Mouse (Mus musculus) Patski (cell line): ENCODE measurements at regions not wholly inside any gene's neighbourhood (a gene's known extent, or its start where the extent isn't known, plus 50 kb on each side); places are given as distances from the start of the nearest gene placed in this dataset.

Source experiments
- ATAC-seq: fragments of 100-300 bp; one replicate; pipeline ENCODE4 v1.8.0; 2021
- CTCF ChIA-PET: fragments of 350-600 bp; sonication (Branson Sonifier 250); formaldehyde crosslinking; loops from one replicate; lab custom pipeline; 2022; ENCODE audit warnings: inconsistent platforms; lab: Charles Lee
- POLR2A ChIA-PET: fragments of 350-600 bp; sonication (Branson Sonifier 250); formaldehyde crosslinking; loops from one replicate; lab custom pipeline; 2022; ENCODE audit warnings: antibody characterized with exemption, inconsistent platforms; lab: Charles Lee
- DNase-seq: peaks from one replicate; pipeline ENCODE4 v3.0.0-alpha.2; 2011; ENCODE audit warnings: low read depth, low spot score
- H3K27me3 ChIP-seq: fragments of 371-371 bp; one replicate; pipeline ENCODE4 v1.5.1; 2021
- CTCF ChIP-seq: fragments of 100-300 bp; IDR thresholded peaks from one replicate; pipeline ENCODE4 v1.5.1; 2021
- in situ Hi-C: fragments of 300-500 bp; cut with MboI; formaldehyde crosslinking; loops from 3 replicates; pipeline ENCODE4 v1.11.1; 2018; ENCODE audit warnings: low pct_unique_long_range_greater_than_20kb, mixed read lengths

GRCm38 (mm10) chr3:50609341-50610012, 166.1 kb upstream of the Slc7a11 start:
- TF ChIP-seq CTCF: no peak
- DNase-seq (peak; percentile 35), ATAC-seq (peak; percentile 79)
- in situ Hi-C loops: no loop called here
- ChIA-PET POLR2A (no interaction called here), CTCF (interaction anchor here (1.4 kb wide), 1 partner anchor 30 kb away, joined by 3 read pairs; no protein-coding TSS in a partner anchor)
- H3K27me3 ChIP-seq: peaks cover 5% of the 10 kb centered on the region

DNA sequence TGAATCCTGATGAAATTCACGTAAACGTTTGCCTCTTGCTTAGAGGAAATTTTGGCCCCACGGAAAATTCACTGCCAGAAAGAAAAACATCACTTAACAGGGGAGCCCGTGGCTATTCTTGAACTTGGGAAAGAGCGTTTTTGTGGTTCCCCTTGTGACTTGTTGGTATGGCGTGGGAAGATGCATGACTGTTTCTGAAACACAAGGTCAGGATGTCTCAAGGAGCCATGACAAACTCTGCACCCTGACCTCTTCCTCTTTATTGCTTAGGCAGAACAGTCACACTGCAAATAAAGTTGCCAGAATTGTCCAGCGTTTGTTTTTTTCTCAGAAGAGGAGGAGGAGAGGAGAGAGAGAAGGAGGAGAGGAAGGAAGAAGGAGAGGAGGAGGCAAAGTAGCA, 164.3 kb upstream of the Slc7a11 start:
- POLR2A ChIA-PET: no interaction called here
- ATAC-seq: no peak

DNA sequence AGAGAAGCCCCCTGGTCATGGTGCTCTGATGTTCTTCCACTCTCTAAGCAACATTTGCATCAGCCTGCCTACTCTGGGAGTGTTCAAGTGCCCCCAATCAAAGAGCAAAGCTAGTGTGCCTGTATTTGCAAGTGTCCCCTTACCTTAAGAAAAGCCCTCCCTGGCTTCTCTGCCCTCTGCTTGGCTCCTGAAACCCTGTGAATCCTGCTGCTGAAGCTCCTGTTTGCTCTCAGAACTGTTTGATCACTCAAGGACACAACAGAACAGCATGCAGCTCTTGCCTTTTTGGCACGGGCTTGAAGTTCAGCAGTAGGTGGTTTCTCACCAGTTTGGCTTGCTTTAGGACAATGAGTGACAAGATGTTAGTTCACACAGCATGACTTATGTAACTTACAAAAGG, 163.6 kb upstream of the Slc7a11 start:
- ChIA-PET CTCF (interaction anchor here (1.0 to 1.3 kb wide), 3 partner anchors 11 to 20 kb away, joined by 3 to 4 read pairs (median 3); no protein-coding TSS in a partner anchor), POLR2A (no interaction called here)
- no peak for ATAC-seq
- TF ChIP-seq CTCF: no peak
- no peak for DNase-seq
- no peaks in the 10 kb centered on the region for H3K27me3 ChIP-seq
- in situ Hi-C loops: no loop called here

More for the DNA sequence above, 164.3 kb upstream of the Slc7a11 start:
- peaks cover 3% of the 10 kb centered on the region for H3K27me3 ChIP-seq
- no peak for TF ChIP-seq CTCF
- CTCF ChIA-PET: interaction anchor here (1.0 to 1.4 kb wide), 4 partner anchors 11 to 28 kb away, joined by 3 to 4 read pairs (median 3); no protein-coding TSS in a partner anchor
- in situ Hi-C loops: no loop called here
- no peak for DNase-seq

GRCm38 (mm10) chr3:50605750-50606149, 162.3 kb upstream of the Slc7a11 start:
- no peak for TF ChIP-seq CTCF
- ATAC-seq (no peak), DNase-seq (no peak)
- H3K27me3 ChIP-seq: no peaks in the 10 kb centered on the region
- CTCF ChIA-PET: interaction anchor here (1.2 to 1.6 kb wide), 3 partner anchors 9 to 12 kb away, joined by 3 to 5 read pairs (median 3); no protein-coding TSS in a partner anchor
- in situ Hi-C loops: no loop called here
- POLR2A ChIA-PET: no interaction called here

DNA sequence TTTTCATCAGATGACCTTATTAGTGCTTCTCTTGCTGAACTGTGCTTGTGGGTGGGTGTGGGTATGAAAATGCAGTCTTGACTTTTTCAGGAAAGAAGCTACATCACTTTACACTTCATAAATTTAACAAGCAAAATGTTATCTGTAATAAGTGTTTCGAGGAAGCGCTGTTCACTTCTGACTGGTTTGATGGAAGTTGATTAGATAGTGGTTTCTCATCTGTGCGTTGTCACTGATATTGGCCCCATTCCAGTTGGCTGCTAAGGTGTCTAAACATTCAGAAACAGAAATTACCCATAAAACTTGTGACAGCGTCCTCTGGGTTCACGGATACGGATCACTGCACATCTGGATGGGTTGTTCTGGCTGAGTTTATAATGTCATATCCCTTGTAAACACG, 159.8 kb upstream of the Slc7a11 start:
- ATAC-seq (no peak), DNase-seq (no peak)
- no peaks in the 10 kb centered on the region for H3K27me3 ChIP-seq
- ChIA-PET CTCF (interaction anchor here (0.9 to 1.5 kb wide), 2 partner anchors 10 to 18 kb away, joined by 3 read pairs; no protein-coding TSS in a partner anchor), POLR2A (no interaction called here)
- TF ChIP-seq CTCF: no peak
- in situ Hi-C loops: no loop called here

GRCm38 (mm10) chr3:50595732-50596131, 152.3 kb upstream of the Slc7a11 start:
- ATAC-seq: no peak

GRCm38 (mm10) chr3:50584323-50584722, 140.9 kb upstream of the Slc7a11 start:
- ATAC-seq: no peak
- in situ Hi-C loops: no loop called here
- CTCF ChIA-PET: no interaction called here
- TF ChIP-seq CTCF: no peak
- DNase-seq: no peak
- POLR2A ChIA-PET: no interaction called here
- H3K27me3 ChIP-seq: no peaks in the 10 kb centered on the region

More at GRCm38 (mm10) chr3:50595732-50596131, 152.3 kb upstream of the Slc7a11 start:
- DNase-seq: no peak
- peaks cover 10% of the 10 kb centered on the region for H3K27me3 ChIP-seq
- no peak for TF ChIP-seq CTCF
- in situ Hi-C loops: no loop called here
- CTCF ChIA-PET: interaction anchor here (0.7 to 0.9 kb wide), 4 partner anchors 10 to 31 kb away, joined by 3 read pairs; no protein-coding TSS in a partner anchor
- POLR2A ChIA-PET: no interaction called here

DNA sequence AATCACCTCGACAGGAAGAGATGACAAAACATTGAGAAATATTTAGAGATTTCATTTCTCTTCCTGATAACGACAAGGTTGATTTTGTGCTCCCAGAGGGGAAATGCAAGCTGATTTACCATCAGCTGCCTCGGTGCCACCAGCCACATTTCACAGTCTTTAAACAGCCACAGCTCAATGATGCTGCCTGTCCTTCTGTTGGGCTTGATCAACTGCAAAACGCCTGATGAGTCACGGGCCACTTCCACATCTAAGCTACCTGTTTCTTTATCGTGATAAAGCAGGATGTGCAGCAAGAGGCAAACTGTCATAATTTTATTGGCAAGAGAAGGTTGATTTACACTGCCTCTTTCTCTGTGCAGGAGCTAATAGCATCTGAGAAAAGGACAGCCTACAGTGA, 140.1 kb upstream of the Slc7a11 start:
- DNase-seq (no peak), ATAC-seq (no peak)
- in situ Hi-C loops: no loop called here
- ChIA-PET CTCF (no interaction called here), POLR2A (no interaction called here)
- TF ChIP-seq CTCF: no peak
- H3K27me3 ChIP-seq: no peaks in the 10 kb centered on the region

DNA sequence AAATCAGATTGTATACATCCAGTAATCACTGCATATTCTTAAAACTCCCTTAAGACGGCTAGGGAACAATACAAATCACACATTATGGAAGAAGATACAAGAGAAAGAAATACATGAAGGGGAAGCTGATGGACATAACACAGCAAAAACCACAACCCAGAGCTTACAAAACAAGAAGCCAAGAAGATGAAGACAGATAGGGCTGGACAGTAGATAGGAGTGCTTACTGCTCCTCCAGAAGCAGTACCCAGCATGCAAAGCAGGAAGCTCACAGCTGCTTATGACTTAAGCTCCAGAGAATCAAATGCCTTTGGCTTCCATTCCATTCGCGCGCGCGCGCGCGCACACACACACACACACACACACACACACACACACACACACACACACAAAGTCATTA, 131.0 kb upstream of the Slc7a11 start:
- CTCF ChIA-PET: no interaction called here
- no peak for TF ChIP-seq CTCF
- POLR2A ChIA-PET: interaction anchor here (0.6 kb wide), 1 partner anchor 110 kb away, joined by 4 read pairs; no protein-coding TSS in a partner anchor
- DNase-seq (no peak), ATAC-seq (no peak)
- in situ Hi-C loops: no loop called here
- H3K27me3 ChIP-seq: no peaks in the 10 kb centered on the region

DNA sequence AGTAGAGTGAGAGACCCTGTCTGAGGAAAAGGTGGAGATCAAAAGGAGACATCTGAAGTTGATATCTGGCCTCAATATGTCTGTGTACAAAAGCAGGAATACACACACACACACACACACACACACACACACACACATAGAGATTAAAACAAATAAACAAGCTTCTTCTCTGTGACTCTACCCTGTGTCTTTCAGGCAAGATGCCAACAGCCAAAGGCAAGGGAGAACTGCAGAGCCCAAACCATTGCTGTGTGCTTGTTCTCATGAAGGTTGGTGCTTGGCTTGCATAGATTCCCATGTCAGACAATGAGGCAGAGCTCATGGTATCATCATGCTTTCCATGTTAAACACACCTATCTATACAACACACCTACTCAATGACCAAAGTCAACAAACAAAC, 126.6 kb upstream of the Slc7a11 start:
- CTCF ChIA-PET: interaction anchor here (1.0 kb wide), 1 partner anchor 17 kb away, joined by 3 read pairs; no protein-coding TSS in a partner anchor
- DNase-seq: no peak
- in situ Hi-C loops: no loop called here

GRCm38 (mm10) chr3:50569565-50569964, 126.2 kb upstream of the Slc7a11 start:
- no peak for TF ChIP-seq CTCF
- ATAC-seq: no peak
- DNase-seq: no peak
- H3K27me3 ChIP-seq: no peaks in the 10 kb centered on the region
- in situ Hi-C loops: no loop called here
- POLR2A ChIA-PET: no interaction called here
- CTCF ChIA-PET: interaction anchor here (1.0 kb wide), 1 partner anchor 16 kb away, joined by 3 read pairs; no protein-coding TSS in a partner anchor

More for the DNA sequence above, 126.6 kb upstream of the Slc7a11 start:
- no peaks in the 10 kb centered on the region for H3K27me3 ChIP-seq
- no peak for ATAC-seq
- no peak for TF ChIP-seq CTCF
- POLR2A ChIA-PET: no interaction called here
